Mouse (Mus musculus) lung, adult 10 weeks (tissue): ENCODE data around the gene Rhot2. TPM values are rescaled to one million over a fixed set of nuclear protein-coding genes. Genes with fewer than 3 reads are reported as not detected.

Source experiments
- polyA plus RNA-seq: library from polyadenylated mRNA; stranded (reverse); fragments of 350-450 nt; fragmentation: Illumina TruSeq; extraction: RNeasy Lipid Tissue Mini Kit (QIAGEN cat#74804); gene quantifications from one replicate; pipeline ENCODE4 v1.2.3, GENCODE M21; 2014; ENCODE audit warnings: low read depth, low replicate concordance; ENCODE audit not compliant: insufficient read depth

Gene Rhot2
- 17.7 TPM for polyA plus RNA-seq

GRCm38 (mm10) chr17:25844396-25844901 lies at the start of gene Rhot2:
Gene Rhot2 (minus strand): TSS chr17:25844851.

GRCm38 (mm10) chr17:25880196-25880910 lies 35.7 kb upstream of the Rhot2 start, which contains the start of gene Wfikkn1:
Gene Wfikkn1 (minus strand): TSS chr17:25880858.

GRCm38 (mm10) chr17:25874721-25875170 lies 30.1 kb upstream of the Rhot2 start, which contains the start of gene Mettl26:
Gene Mettl26 (plus strand): TSS chr17:25875074.

GRCm38 (mm10) chr17:25868601-25869191 lies 24.0 kb upstream of the Rhot2 start, which contains the start of gene Mcrip2:
Gene Mcrip2 (minus strand): TSS chr17:25868764.

GRCm38 (mm10) chr17:25860832-25861703 lies 16.4 kb upstream of the Rhot2 start, which contains the start of gene Wdr90:
Gene Wdr90 (minus strand): TSS chr17:25861501.

GRCm38 (mm10) chr17:25841117-25841880 lies 3.4 kb downstream of the Rhot2 start, which contains the start of gene Gm20683:
Gene Gm20683 (minus strand): TSS chr17:25841763.

GRCm38 (mm10) chr17:25837076-25837410 lies 7.6 kb downstream of the Rhot2 start, which contains the start of gene Rhbdl1:
Gene Rhbdl1 (minus strand): TSS chr17:25837295.

GRCm38 (mm10) chr17:25833291-25833663 lies 11.4 kb downstream of the Rhot2 start, which contains the start of gene Stub1:
Gene Stub1 (minus strand): TSS chr17:25833404.

GRCm38 (mm10) chr17:25828712-25829557 lies 15.7 kb downstream of the Rhot2 start, which contains the start of gene Jmjd8:
Gene Jmjd8 (plus strand): TSS chr17:25828867.

GRCm38 (mm10) chr17:25823452-25823851 lies 21.2 kb downstream of the Rhot2 start, which contains the start of gene Wdr24:
Gene Wdr24 (plus strand): TSS chr17:25823627.

GRCm38 (mm10) chr17:25808789-25809605 lies 35.7 kb downstream of the Rhot2 start, which contains the start of gene Fbxl16:
Gene Fbxl16 (plus strand): TSS chr17:25809085.

GRCm38 (mm10) chr17:25796951-25797369 lies 47.7 kb downstream of the Rhot2 start, which contains the start of gene Metrn:
Gene Metrn (minus strand): TSS chr17:25797136.

GRCm38 (mm10) chr17:25795609-25796092 lies 49.0 kb downstream of the Rhot2 start, which contains the start of gene AC134908.4:
Gene AC134908.4 (minus strand): TSS chr17:25795659.

GRCm38 (mm10) chr17:25792615-25793014 lies 52.0 kb downstream of the Rhot2 start, which contains the start of gene Fam173a:
Gene Fam173a (minus strand): TSS chr17:25792901.

Other genes with a start within 250 kb of the Rhot2 start
- 0.90 TPM for gene Gng13, start 127.7 kb downstream of the Rhot2 start, polyA plus RNA-seq
- gene Chtf18, start 117.4 kb downstream of the Rhot2 start, polyA plus RNA-seq = 1.0 TPM
- 9.4 TPM for gene Rpusd1, start 117.2 kb downstream of the Rhot2 start, polyA plus RNA-seq
- gene Mslnl, start 108.8 kb downstream of the Rhot2 start, polyA plus RNA-seq = not detected
- gene Msln, start 90.5 kb downstream of the Rhot2 start, polyA plus RNA-seq = 49.1 TPM
- 12.8 TPM for gene Narfl, start 71.1 kb downstream of the Rhot2 start, polyA plus RNA-seq
- 24.0 TPM for gene Haghl, start 59.2 kb downstream of the Rhot2 start, polyA plus RNA-seq
- gene Ccdc78, start 58.3 kb downstream of the Rhot2 start, polyA plus RNA-seq = 10.3 TPM
- gene Fam173a, start 52.0 kb downstream of the Rhot2 start, polyA plus RNA-seq = 73.2 TPM
- gene AC134908.4, start 49.2 kb downstream of the Rhot2 start, polyA plus RNA-seq = not detected
- 24.7 TPM for gene Metrn, start 47.7 kb downstream of the Rhot2 start, polyA plus RNA-seq
- gene Fbxl16, start 35.8 kb downstream of the Rhot2 start, polyA plus RNA-seq = 1.5 TPM
- 6.9 TPM for gene Wdr24, start 21.2 kb downstream of the Rhot2 start, polyA plus RNA-seq
- 26.4 TPM for gene Jmjd8, start 16.0 kb downstream of the Rhot2 start, polyA plus RNA-seq
- gene Stub1, start 11.4 kb downstream of the Rhot2 start, polyA plus RNA-seq = 114 TPM
- 2.0 TPM for gene Rhbdl1, start 7.6 kb downstream of the Rhot2 start, polyA plus RNA-seq
- 2.7 TPM for gene Gm20683, start 3.1 kb downstream of the Rhot2 start, polyA plus RNA-seq
- gene Wdr90, start 16.6 kb upstream of the Rhot2 start, polyA plus RNA-seq = 7.7 TPM
- 17.9 TPM for gene Mcrip2, start 23.9 kb upstream of the Rhot2 start, polyA plus RNA-seq
- gene Mettl26, start 30.2 kb upstream of the Rhot2 start, polyA plus RNA-seq = 42.2 TPM
- gene Wfikkn1, start 36.0 kb upstream of the Rhot2 start, polyA plus RNA-seq = 0.25 TPM
- 16.6 TPM for gene Rab40c, start 74.9 kb upstream of the Rhot2 start, polyA plus RNA-seq
- gene Pigq, start 100.1 kb upstream of the Rhot2 start, polyA plus RNA-seq = 34.5 TPM
- 7.5 TPM for gene Nhlrc4, start 100.1 kb upstream of the Rhot2 start, polyA plus RNA-seq
- not detected for gene A930017K11Rik, start 107.7 kb upstream of the Rhot2 start, polyA plus RNA-seq
- 6.4 TPM for gene Capn15, start 140.9 kb upstream of the Rhot2 start, polyA plus RNA-seq
- gene Rab11fip3, start 224.7 kb upstream of the Rhot2 start, polyA plus RNA-seq = 10.4 TPM
- gene Decr2, start 245.5 kb upstream of the Rhot2 start, polyA plus RNA-seq = 9.6 TPM